8 mouse cellular contexts compared by ENCODE assay signal in the genomic region with DNA sequence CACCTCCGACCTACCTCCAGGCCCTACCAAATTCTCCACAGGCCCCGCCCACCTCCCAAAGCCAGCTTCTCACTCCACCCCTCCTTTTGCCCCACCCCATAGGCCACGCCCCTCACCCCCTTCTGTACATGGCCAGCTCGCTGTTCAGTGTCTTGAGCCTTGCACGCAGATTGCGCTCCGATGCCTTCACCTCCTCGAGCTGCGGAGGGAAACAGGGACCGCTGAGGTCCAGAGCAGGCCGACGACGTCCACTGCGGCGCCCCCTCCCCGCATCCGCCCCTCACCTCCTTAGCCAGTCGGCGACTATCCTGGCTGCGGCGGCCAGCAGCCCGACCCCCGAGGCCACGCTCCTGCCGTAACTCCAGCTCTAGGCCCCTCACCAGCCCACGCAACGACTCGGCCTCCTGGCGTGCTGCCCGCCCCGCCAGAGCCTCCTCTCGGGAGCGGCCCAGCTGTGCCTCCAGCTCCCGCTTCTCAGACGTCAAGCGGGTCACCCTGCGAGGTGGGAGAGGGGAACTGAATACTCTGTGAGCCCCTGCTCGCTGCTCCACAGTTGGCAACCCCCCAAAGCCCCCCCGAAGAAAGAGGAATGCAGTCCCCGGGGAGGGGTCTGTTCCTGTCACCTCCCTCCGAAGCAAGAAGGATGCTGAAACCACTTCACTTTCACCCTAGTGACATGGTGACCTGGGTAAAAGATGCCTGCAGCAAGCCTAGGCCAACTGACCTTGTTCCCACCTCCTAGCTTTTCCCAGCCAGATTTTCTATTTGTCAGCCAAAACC. TPM values are rescaled to one million over a fixed set of nuclear protein-coding genes. Genes with fewer than 3 reads are reported as not detected.
A peak's percentile ranks its signal among the peaks of the same experiment; 100 is the strongest.
DNase-seq lines count a peak whose midpoint lies in the region; ATAC-seq and TF ChIP-seq lines count a peak whose summit lies in the region.

No protein-coding gene starts in this region.

- peak overlapping the region; percentile 36 for H3K4me3 ChIP-seq in heart, postnatal 0 days (ENCODE audit: low read depth, low read length)

- H3K27ac ChIP-seq in heart, postnatal 0 days (ENCODE audit: low read depth) = no peak overlapping the region

- 0 out of 2 replicates have a peak, but pooled peaks have one; percentile 54 for ATAC-seq in erythroblast, adult 5-6 weeks (replicated peaks; ENCODE audit: low FRiP score, poor library complexity, severe bottlenecking)
- peak; percentile 45; the same call in 1 of the 2 replicates for ATAC-seq in heart, postnatal 0 days (ENCODE audit: insufficient read depth, low read depth)
- ATAC-seq in activated CD4-positive, CD25-positive, alpha-beta regulatory T cell, adult 4 months = no peak

- H3K4me1 ChIP-seq in heart, postnatal 0 days (ENCODE audit: control insufficient read depth, insufficient read depth) = peaks cover 12% of the 10 kb centered on the region

- peaks cover 9% of the 10 kb centered on the region for H3K27me3 ChIP-seq in heart, postnatal 0 days (ENCODE audit: control insufficient read depth, insufficient read depth, low read length)

- H3K9ac ChIP-seq in heart, postnatal 0 days (replicated peaks; ENCODE audit: low read depth, low read length) = peak overlapping the region; percentile 41; the same call in 1 of the 2 replicates

- no peak for TF ChIP-seq EP300 in heart, postnatal 0 days (IDR thresholded peaks at IDR 0.05; ENCODE audit: low read depth)

- peak; percentile 87 for DNase-seq in R1 (ENCODE audit: low read depth, low spot score)
- DNase-seq in c-Kit-positive CD71-negative TER-119-negative erythroid progenitor cells, embryonic 14.5 days (ENCODE audit: low read depth) = peak; percentile 60
- no peak for DNase-seq in heart, postnatal 0 days (ENCODE audit: low spot score)
- peak; percentile 84 for DNase-seq in kidney, postnatal 14 days
- DNase-seq in lung, postnatal 10 days = peak; percentile 82
- DNase-seq in retina, embryonic 14.5 days (ENCODE audit: low spot score) = peak; percentile 59

- peak overlapping the region; percentile 69 for H3K4me2 ChIP-seq in heart, postnatal 0 days (ENCODE audit: low read depth, low read length)

- WGBS in heart, postnatal 0 days = 3% methylated on average over 41 of the region's 41 CpGs

- peaks cover 11% of the 10 kb centered on the region; the same call in 1 of the 2 replicates for H3K36me3 ChIP-seq in heart, postnatal 0 days (replicated peaks; ENCODE audit: control insufficient read depth, insufficient read depth, low read length)

- no peaks in the 10 kb centered on the region for H3K9me3 ChIP-seq in heart, postnatal 0 days (replicated peaks; ENCODE audit: control insufficient read depth, low read length)

- no peak for TF ChIP-seq CTCF in heart, postnatal 0 days (IDR thresholded peaks at IDR 0.05; ENCODE audit: low read depth)

RNA-seq across cellular contexts. Expression of gene Ccdc61, which starts 16.4 kb away (rescaled TPM):
- 5.2 TPM in 1 of 2 replicates, not detected in the other for total RNA-seq in erythroblast, adult 5-6 weeks (2015; ENCODE audit: low replicate concordance)
- total RNA-seq in erythroblast, adult 5-6 weeks (2017; ENCODE audit: low replicate concordance) = 5.8 and 16.9 TPM in 2 replicates
- 26.9 and 30.9 TPM in 2 replicates for total RNA-seq in heart, postnatal 0 days (2014; rRNA removed; ENCODE audit: low replicate concordance)
- 12.7 and 15.5 TPM in 2 replicates for polyA plus RNA-seq in heart, postnatal 0 days (2015; fragmentation: Nextera tagmentation; extraction: Ambion mirVana)
- 1 to 10 TPM; 5.3 to 9.2 TPM for polyA plus RNA-seq in activated CD4-positive, CD25-positive, alpha-beta regulatory T cell, adult 4 months (2017; shearing (Covaris generic))

RNA-seq across cellular contexts. Expression of gene Pglyrp1, which starts 22.7 kb away (rescaled TPM):
- total RNA-seq in erythroblast, adult 5-6 weeks (2015; ENCODE audit: low replicate concordance) = 330 and 397 TPM in 2 replicates
- 26.8 and 56.7 TPM in 2 replicates for total RNA-seq in erythroblast, adult 5-6 weeks (2017; ENCODE audit: low replicate concordance)
- 1.4 TPM in 1 of 2 replicates, not detected in the other for total RNA-seq in heart, postnatal 0 days (2014; rRNA removed; ENCODE audit: low replicate concordance)
- 1.8 and 6.9 TPM in 2 replicates for polyA plus RNA-seq in heart, postnatal 0 days (2015; fragmentation: Nextera tagmentation; extraction: Ambion mirVana)
- 100 to 1,000 TPM; 275 to 290 TPM for polyA plus RNA-seq in activated CD4-positive, CD25-positive, alpha-beta regulatory T cell, adult 4 months (2017; shearing (Covaris generic))

RNA-seq across cellular contexts. Expression of gene Nova2, which starts 31.8 kb away (rescaled TPM):
- total RNA-seq in erythroblast, adult 5-6 weeks (2015; ENCODE audit: low replicate concordance) = not detected in 2 replicates
- total RNA-seq in erythroblast, adult 5-6 weeks (2017; ENCODE audit: low replicate concordance) = not detected in 2 replicates
- 0.61 and 1.3 TPM in 2 replicates for total RNA-seq in heart, postnatal 0 days (2014; rRNA removed; ENCODE audit: low replicate concordance)
- polyA plus RNA-seq in heart, postnatal 0 days (2015; fragmentation: Nextera tagmentation; extraction: Ambion mirVana) = 0.37 and 0.41 TPM in 2 replicates
- polyA plus RNA-seq in activated CD4-positive, CD25-positive, alpha-beta regulatory T cell, adult 4 months (2017; shearing (Covaris generic)) = not detected

RNA-seq across cellular contexts. Expression of gene Mill2, which starts 54.1 kb away (rescaled TPM):
- total RNA-seq in erythroblast, adult 5-6 weeks (2015; ENCODE audit: low replicate concordance) = not detected in 2 replicates
- 0.42 TPM in 1 of 2 replicates, not detected in the other for total RNA-seq in erythroblast, adult 5-6 weeks (2017; ENCODE audit: low replicate concordance)
- 0.34 and 3.0 TPM in 2 replicates for total RNA-seq in heart, postnatal 0 days (2014; rRNA removed; ENCODE audit: low replicate concordance)
- polyA plus RNA-seq in heart, postnatal 0 days (2015; fragmentation: Nextera tagmentation; extraction: Ambion mirVana) = 0.86 and 1.2 TPM in 2 replicates
- polyA plus RNA-seq in activated CD4-positive, CD25-positive, alpha-beta regulatory T cell, adult 4 months (2017; shearing (Covaris generic)) = not detected

Comparison
In these comparisons a context has a peak if more than half of its experiments do, and no peak if none do; other contexts are left out.
1. RNA of gene Pglyrp1, which starts 22.7 kb away (total RNA-seq): 26.8 to 397 TPM in erythroblast, adult 5-6 weeks; 1.4 TPM in heart, postnatal 0 days; every median in the first group is over 10 times any median in the second.